Mouse (Mus musculus) lung, postnatal 25 days (tissue): Measurements from ENCODE around the gene Smarcc1.

Source experiments
- DNase-seq: peaks from one replicate; pipeline ENCODE4 v3.0.0; 2022; ENCODE audit warnings: low spot score

The Smarcc1 gene

DNA sequence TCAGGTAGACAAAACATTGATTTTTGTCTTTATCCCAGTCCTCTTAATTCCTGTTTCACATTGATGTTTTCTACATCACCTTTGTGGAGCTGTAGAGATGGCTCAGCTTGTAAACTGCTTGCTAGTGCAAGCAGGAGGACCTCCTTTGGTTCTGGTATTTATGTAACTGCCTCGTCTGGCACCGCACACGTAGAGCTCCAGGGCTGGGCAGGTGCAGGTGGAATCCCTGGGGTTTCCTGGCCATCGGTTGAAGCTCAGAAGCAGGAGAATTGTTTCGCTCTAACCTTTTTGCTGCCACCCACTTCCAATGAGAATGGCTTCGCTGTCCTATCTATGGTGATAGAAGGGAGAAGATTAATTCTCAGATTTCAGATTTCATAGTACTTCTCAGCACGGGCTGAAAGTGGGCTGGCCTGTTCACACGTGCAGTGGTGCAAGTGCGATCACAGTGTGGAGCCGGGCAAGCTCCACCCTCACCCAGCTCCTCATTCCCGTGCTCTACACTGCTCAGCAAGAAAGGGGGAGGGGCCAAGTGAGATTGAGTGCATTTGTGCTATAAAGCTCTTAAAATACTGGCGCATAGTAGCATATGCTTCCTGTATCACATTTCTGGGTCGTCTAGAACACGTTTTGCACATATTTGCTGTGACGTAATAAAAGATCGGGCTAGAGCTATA, 113.0 kb downstream of the Smarcc1 start:
- no peak for DNase-seq

DNA sequence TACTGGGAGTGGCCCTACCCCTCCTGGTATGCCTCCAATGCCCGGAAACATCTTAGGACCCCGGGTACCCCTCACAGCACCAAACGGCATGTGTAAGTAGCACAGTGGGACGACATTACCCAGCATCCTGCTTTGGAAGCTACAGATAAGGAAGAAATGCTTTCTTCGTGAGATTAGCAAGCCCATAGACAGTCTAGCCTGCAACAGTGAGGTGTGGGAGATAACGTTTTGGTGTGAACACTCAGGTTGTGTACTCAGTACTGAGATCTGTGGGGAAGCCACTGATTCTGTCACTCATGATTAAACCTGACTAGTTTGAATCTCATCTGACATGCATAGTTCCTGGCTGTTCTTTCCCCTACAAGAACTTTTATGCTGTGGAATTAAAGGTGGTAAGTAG, 117.5 kb downstream of the Smarcc1 start:
- DNase-seq: no peak

DNA sequence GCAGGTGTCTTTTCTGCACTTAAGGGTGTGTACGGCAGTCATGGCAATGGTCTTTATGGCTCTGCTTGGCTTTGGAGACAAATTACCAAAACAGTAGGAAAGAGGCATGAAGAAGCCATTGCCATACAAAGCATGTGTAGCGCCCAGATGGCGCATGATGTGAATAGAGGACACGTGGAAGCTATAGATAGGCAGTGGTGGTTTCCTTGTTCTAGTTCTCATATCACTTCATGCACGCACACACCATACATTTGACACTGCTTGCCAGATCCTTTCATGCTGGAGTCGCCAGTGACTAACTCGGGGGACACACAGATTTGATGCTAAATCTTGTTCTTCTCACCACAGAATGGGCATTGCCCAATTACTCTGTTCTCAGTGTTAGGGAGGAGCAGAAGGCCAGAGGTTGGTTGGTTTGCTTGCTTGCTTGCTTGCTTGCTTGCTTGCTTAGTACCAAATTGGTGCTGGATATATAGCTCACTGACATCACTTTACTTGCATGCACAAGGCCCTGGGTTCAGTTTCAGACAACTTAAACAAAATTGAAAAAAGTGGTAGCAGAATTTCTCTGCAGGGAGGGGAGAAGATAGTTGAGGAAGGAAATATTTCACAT, 125.8 kb downstream of the Smarcc1 start, which contains the start of gene Cspg5:
Gene Cspg5, plus strand, starts transcription at position 563 of the 613 bp plus-strand sequence.
- DNase-seq: no peak

DNA sequence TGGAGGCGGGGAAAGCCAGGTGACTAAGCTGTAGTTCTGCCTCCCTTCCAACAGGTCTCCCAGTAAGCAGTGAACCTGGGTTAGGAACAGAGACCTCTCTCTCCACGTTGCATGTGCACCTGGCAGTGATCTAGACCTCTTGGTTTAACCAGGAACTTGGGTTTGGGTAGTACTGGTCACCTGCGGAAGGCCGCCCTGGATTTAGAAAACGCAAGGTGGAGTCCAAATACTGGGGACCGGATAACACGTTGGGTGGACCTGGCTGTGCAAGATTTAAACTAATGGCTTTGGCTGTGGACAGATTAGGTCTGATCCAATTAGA, 127.0 kb downstream of the Smarcc1 start:
- no peak for DNase-seq

DNA sequence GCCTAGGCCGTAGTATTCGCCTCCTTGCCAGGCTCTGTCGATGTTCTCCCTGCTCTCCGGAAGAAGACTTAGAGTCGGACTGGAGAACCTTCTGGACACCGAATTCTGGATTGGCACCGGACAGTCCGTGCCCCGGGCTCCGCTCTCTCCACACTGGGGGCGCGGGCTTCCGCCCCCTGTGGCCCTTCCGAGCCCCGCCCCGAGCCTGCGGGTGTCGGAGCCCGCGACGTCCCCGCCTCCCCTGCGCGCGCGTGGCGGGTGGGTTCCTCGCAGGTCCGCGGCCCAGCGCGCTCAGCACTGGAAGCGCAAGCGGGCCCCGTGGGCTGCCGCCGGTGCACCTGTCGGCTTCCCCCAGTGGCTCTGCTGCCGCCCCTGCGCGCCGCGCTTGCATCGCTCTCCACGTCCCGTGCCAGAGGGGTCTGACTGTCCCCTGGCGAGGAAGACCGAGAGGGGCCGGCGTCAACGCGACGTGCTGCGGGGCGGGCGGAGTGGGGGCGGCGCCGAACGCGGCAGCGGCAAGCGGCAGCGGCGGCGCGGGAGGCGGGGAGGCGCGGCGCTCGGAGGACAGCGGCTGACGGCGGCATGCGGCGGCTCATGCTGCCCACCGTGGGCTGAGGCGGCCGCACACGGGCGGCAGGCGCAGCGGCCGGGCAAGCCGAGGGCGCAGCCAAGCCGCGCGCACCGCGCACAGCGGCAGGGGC, 127.5 kb downstream of the Smarcc1 start:
- DNase-seq: no peak

DNA sequence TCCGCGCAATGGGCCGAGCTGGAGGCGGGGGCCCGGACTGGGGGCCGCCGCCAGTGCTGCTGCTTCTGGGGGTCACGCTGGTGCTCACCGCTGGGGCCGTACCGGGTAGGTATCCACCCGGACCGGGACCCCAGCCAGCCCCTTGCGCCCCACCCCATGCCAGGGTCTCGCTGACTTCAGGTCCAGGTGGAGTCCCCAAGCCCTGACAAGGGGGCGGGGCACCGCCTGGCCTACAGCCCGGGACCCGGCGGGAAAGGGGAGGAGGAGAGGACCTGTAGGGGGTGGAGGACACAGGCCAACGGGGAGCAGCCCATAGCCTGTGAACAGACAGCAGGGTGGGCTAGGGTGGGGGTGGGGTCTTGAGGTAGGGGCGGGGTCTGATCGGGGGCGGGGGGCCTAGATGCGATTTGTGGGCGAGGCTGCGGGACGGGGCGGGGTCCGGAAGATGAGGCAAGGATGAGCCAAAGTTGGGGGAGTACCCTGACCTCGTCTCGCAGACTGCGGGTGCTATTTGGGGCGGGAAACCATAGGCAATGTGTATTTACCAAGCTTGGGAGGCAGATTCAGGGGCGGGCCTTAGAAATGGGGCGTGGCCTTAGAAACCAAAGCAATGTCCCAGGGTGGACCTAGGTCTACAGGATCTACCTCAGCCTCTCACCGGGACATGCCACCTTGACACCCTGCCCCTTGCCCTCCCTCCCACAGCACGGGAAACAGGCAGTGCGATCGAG, 128.2 kb downstream of the Smarcc1 start:
- no peak for DNase-seq

DNA sequence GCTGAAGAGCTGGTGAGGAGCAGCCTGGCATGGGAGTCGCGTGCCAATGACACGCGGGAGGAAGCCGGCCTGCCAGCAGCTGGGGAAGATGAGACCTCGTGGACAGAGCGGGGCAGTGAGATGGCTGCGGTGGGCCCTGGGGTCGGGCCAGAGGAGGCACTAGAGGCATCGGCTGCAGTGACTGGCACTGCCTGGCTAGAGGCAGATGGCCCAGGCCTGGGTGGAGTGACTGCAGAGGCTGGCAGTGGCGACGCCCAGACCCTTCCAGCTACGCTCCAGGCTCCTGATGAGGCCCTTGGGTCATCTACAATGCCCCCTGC, 128.8 kb downstream of the Smarcc1 start:
- DNase-seq: no peak

DNA sequence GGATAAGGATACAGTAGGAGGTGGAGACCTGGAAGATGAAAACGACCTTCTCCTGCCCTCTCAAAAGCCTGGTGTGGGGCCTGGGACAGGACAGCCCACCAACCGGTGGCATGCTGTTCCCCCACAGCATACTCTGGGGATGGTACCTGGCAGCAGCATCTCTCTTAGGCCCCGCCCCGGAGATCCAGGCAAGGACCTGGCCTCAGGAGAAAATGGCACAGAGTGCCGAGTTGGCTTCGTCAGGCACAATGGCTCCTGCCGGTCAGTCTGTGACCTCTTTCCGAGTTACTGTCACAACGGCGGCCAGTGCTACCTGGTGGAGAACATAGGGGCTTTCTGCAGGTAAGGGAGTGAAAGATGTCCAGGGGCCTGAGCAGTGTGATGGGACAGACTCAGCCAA, 129.5 kb downstream of the Smarcc1 start:
- DNase-seq: no peak

DNA sequence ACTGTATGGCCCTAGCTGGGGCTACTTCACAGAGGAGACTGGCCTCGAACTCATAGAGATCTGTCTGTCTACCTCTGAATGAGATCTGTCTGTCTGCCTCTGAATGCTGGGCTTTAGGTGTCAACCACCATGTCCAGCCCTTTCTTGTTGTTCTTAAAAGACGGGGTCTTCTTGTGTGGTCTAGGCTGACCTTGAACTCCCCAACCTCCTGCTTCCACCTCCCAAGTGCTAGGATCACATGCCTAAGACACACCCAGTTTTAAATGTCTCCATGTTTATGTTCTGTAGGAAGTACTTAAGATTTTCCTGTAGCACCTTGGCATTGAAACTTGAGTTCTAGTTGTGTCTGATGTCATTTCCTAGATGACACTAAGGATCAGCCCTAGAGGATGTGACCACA, 131.4 kb downstream of the Smarcc1 start:
- no peak for DNase-seq

DNA sequence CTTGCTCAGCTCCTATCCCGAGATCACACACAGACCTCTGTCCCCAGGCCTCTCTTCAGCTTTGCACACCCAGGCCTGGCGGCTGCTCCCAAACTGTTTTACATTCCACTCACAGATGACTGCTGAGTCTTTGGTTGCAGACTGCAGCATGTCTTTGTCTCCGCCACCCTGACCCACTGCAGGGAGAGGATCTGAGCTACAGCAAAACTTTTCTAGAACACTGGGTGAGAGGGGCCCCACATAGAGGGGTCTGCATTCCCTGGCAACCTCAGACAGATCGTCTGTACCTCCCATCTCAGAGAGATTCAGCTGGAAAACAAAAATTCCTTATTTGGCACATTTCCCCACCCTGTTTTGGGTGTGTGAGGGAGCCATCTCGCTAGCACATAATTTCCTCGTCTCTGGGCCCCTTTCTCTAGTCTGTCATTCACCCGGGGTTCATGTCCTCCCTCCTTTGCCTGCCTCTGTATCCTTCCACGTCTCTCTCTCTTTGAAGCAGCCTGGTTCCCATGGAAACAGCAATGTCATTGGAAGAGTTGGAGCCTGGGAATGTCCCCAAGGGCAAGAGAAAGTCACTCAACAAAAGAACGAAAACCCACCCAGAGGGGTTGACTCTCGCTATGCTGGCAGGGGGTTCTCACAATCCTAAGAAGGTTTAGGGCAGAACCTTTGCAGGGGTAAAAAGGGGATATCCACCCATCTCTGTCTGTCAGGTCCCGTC, 132.5 kb downstream of the Smarcc1 start:
- no peak for DNase-seq

DNA sequence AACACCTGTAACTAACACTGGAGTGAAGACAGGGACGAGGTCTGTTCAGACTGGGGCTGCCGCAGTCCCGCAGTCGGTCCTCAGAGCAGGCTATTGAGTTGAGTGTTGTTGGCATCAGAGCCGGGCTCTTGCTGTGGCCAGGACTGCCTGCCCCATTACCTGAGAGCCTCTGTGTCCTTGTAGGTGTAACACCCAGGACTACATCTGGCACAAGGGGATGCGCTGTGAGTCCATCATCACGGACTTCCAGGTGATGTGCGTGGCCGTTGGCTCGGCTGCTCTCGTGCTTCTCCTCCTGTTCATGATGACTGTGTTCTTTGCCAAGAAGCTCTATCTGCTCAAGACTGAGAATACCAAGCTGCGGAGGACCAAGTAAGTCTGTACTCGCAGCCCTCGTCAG, 133.3 kb downstream of the Smarcc1 start:
- no peak for DNase-seq

DNA sequence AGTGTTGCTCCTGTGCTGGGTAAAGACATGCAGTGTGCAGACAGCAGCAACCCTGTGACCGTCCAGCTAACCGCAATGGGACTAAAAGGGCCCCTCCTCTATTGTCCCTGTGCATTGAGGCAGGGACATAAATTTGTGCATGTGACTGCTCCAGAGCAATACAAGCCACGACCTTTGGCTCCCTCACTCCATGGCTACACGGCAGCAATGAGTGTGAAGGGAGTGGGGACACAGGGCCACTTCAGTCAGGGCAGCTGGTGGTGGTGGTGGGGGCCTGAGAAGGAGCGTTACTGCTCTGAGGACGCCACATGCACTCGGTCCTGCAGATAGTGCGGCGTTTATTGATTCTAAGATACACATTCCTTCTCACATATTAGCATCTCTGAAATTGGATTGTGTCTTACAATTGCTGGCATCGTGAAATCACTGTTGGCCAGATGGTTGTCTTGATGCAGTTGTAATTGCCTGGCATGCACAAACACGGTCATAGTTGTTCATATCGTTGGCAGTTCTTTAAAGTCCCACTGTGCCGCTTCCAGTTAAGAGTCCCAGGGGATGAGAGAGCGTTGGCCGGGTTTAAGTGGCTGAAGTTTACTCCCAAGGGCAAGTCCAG, 138.0 kb downstream of the Smarcc1 start:
- DNase-seq: no peak

DNA sequence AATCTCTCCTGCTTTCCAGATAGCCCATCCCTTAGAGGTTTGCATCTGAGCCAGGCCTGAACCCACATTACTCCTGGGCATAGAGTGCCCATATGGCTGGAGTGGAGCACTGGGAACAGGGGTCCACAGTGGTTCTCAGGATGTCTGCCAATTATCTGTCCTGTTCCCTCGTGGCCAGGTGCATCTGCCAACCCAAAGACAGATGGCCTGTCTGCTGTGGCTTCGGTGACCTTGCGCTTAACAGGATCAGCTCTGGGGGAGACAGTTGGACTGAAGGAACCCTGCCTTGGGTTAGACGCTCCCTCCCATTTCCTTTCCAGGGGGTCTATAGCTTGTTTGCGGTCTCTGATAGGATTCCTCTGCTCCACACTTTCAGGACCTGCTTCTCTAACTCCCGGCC, 141.1 kb downstream of the Smarcc1 start:
- no peak for DNase-seq

DNA sequence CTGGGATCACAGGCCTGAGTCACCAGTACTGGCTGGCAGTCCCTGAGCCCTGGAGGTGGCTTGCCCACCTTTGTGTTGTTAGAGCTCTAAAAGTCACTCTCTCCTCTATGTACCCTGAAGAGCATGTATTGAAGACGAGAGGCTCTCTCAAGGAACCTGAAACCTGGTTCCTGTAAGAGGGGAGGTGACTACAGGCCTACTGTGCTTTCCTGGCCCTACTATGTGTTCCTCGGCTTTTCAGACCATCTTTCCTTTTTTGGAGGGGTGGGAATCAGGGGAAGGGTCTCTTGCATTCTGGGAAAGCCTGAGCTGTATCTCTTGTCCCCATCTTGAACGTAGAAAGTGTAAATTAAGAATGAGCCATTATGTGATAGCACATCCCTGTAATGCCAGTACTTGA, 141.6 kb downstream of the Smarcc1 start:
- no peak for DNase-seq

DNA sequence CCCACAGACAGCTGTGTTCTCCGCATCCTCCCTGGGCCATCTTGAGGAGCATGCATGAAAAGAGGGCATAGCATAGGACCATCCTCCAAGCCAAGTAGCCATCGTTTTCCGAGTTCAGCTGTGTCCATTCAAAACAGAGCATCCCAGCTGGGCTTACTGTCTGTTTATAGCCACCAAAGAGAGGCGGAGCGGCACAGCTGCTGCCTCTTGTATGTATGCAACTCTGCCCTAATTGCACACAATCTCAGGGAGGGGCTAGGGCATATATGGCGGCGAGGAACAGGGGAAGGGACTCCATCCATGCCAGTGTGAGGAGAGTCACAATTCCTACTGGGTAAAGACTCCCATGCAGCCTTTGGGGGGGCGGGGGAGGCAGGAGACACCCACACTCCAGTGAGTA, 145.7 kb downstream of the Smarcc1 start:
- no peak for DNase-seq

DNA sequence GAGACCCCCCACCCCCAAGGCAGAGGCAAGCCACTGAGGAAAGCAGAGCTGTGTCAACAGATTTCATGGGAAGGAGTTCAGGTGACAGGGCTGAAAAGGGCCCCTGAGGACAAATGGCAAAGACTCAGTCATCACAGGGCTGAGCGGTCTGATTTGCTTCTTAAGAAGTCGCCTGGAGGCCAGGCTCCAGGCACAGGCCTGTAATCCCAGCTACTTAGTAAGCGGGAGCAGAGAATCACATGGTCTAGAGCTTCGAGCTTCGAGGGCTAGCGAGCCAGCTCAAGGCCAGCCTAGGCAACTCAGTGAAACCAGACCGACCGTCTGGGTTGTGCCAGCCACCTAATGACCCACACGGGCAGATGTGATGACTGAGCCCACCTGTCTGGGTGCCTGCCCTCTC, 147.5 kb downstream of the Smarcc1 start:
- no peak for DNase-seq

DNA sequence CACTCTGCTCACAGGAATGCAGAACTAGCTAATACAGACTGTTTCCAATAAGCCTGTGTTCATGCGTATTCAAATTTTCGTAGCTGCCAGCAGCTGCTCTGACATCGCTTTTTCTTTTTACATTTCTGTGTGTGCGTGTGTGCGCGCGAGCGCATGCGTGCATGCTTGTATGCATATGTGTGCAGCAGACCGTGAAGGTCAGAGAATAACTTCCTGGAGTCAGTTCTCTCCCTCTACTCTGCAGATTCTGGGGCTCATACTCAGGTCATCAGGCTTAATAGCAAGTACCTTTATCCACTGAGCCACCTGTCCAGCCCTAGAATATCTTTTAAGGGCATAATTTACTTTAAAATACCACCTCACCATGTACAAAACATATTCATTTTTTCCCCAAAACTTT, 150.9 kb downstream of the Smarcc1 start:
- no peak for DNase-seq

DNA sequence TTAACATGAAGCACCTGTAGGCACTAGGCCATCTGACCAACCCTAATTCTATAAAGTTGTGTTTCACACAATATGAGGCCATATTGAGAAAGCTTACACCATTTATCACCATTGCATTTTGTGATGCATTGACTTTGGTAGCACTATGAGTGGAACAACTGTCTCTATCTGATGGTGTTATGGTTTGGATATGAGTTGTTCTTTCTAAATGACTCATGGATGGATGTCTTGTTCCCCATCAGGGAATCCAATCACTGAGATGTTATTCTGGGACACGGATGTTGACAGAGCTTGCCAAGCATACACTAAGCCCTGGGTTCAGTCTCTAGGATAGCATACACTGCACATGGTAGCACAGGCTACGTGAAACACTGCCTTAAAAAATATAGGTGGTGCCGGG, 154.8 kb downstream of the Smarcc1 start:
- DNase-seq: no peak

DNA sequence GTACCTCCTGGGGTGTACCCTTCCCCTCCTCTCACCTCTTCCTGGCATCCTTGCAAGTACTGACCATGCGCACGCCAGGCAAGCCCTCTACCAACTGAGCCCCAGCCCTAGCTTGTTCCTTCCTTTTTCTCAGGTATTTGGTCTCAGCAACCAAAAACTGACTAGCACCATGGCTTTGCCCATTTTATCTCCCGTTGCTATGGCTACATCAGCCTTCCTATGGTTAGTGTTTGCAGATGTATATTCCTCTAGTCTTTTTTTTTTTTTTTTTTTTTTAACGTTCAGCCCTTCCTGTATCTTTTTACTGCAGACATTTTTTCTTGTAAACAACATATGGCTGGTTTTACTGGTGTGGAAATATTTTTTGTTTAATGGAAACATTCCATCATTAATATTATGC, 156.0 kb downstream of the Smarcc1 start:
- no peak for DNase-seq

DNA sequence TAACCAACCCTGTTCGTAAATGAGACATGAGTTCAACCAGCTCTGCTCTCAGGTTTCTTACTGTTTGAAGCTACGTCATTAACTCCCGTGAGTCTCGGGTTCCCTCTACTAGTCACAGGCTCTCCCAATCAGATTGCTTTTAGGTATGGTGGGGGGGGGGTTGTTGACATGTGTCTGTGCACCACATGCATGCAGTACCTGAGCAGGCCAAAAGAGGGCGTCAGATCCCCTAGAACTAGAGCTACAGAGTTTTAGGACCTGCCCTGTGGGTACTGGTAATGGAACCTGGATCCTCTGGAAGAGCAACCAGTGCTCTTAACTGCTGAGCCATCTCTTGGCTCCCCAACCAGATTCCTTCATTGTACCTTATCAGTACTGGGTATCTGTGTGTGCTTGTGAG, 158.4 kb downstream of the Smarcc1 start:
- DNase-seq: no peak

DNA sequence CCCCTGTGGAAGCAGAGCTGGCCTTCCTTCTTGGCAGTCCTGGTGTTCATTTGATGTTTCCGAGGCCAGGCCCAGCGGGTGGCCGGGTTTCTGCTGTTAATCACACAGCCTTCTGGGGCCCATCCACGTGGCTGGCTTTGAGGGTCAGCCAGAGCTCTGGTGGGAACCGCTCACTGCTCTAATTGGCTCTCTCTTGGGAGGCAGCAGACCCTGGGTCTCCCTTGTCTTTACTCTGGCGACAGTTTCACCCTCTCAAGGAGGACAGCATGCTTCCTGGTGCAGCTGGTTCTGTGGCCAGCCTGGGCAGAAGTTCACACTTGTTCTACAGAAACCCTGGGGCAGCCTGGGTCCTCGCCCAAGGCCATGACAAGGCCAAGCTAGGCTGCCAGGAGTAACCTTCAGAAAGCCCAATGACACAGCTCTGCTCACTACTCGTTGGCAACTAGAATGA, 159.9 kb downstream of the Smarcc1 start:
- no peak for DNase-seq
